Comparison of ENCODE assay signal across 27 mouse cellular contexts in the genomic region with DNA sequence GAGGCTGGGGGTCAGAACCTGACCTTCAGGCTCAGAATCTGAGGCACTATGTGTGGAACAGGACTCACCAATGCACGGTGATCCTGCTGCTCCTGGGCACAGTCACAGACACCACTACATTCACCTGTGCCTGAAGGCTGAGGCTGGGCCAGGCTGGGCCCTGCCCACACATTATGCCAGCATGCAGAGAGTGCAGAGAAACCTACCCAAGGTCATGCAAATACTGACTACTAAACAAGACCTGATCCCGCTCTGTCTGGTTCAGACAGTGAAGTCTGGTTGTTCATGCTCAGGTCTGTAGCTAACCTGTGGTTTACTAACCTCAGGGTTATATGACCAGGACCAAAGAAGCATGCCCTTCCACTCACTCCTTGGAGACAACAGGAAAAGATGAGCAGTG. TPM values are rescaled to one million over a fixed set of nuclear protein-coding genes. Genes with fewer than 3 reads are reported as not detected.
DNase-seq lines count a peak whose midpoint lies in the region; ATAC-seq and TF ChIP-seq lines count a peak whose summit lies in the region.
"Had no signal": no experiment of that assay in that cellular context is flagged by ENCODE, and none has a peak within 500 bp of the region (broad histone marks: within the 10 kb centered on the region; RNA-seq: fewer than 3 reads in every experiment).

No protein-coding gene starts in this region.

- WGBS in kidney, adult 2 months: 73% methylated on average over 2 of the region's 2 CpGs
- WGBS in kidney, embryonic 15.5 days: 73% methylated on average over 2 of the region's 2 CpGs
- 96% methylated on average over 2 of the region's 2 CpGs for WGBS in embryonic facial prominence, embryonic 14.5 days
- 80% methylated on average over 2 of the region's 2 CpGs for WGBS in intestine, embryonic 16.5 days
- WGBS in stomach, embryonic 16.5 days: 72% methylated on average over 2 of the region's 2 CpGs

- no peak overlapping the region for H3K4me3 ChIP-seq in kidney, adult 2 months (ENCODE audit: insufficient read depth, low read depth, low read length)
- no peak overlapping the region for H3K4me3 ChIP-seq in kidney, embryonic 15.5 days (replicated peaks)
- no peak overlapping the region for H3K4me3 ChIP-seq in embryonic facial prominence, embryonic 14.5 days (ENCODE audit: low read depth, low read length)
- H3K4me3 ChIP-seq in intestine, embryonic 16.5 days (ENCODE audit: low read length): no peak overlapping the region
- no peak overlapping the region for H3K4me3 ChIP-seq in stomach, embryonic 16.5 days (replicated peaks; ENCODE audit: low read length)
- H3K4me3 ChIP-seq: forebrain, embryonic 10.5 days; forebrain, embryonic 15.5 days; heart, embryonic 13.5 days; hindbrain, embryonic 15.5 days; limb, embryonic 13.5 days; megakaryocyte, embryonic 14.5 days had no signal

- no peak for ATAC-seq in kidney, embryonic 15.5 days (replicated peaks; ENCODE audit: low FRiP score)
- 0 out of 2 replicates have a peak, but pooled peaks have one; percentile 2 for ATAC-seq in embryonic facial prominence, embryonic 14.5 days (ENCODE audit: low read depth)
- peak; percentile 66 for ATAC-seq in intestine, embryonic 16.5 days
- 0 out of 2 replicates have a peak, but pooled peaks have one; percentile 21 for ATAC-seq in stomach, embryonic 16.5 days (ENCODE audit: insufficient read depth, low FRiP score)
- ATAC-seq: forebrain, embryonic 15.5 days; lung, postnatal 0 days had no signal

- H3K9me3 ChIP-seq in kidney, embryonic 15.5 days (replicated peaks): no peaks in the 10 kb centered on the region
- no peaks in the 10 kb centered on the region for H3K9me3 ChIP-seq in embryonic facial prominence, embryonic 14.5 days (ENCODE audit: control insufficient read depth, low read length)
- no peaks in the 10 kb centered on the region for H3K9me3 ChIP-seq in intestine, embryonic 16.5 days (ENCODE audit: control insufficient read depth, low read length)
- H3K9me3 ChIP-seq in stomach, embryonic 16.5 days (replicated peaks; ENCODE audit: control insufficient read depth, low read length): no peaks in the 10 kb centered on the region
- H3K9me3 ChIP-seq: forebrain, embryonic 10.5 days; forebrain, embryonic 15.5 days; heart, embryonic 13.5 days; hindbrain, embryonic 15.5 days; limb, embryonic 13.5 days; megakaryocyte, embryonic 14.5 days had no signal

- TF ChIP-seq CTCF in kidney, adult 2 months (conservative IDR thresholded peaks at IDR 0.05; ENCODE audit: insufficient read depth, insufficient read length, low read depth, low read length): no peak

- peaks cover 5% of the 10 kb centered on the region; the same call in 1 of the 2 replicates for H3K4me1 ChIP-seq in kidney, adult 2 months (ENCODE audit: control insufficient read depth, insufficient read depth, low read length)
- 0 out of 2 replicates have a peak, but pooled peaks cover 15% of the 10 kb centered on the region for H3K4me1 ChIP-seq in kidney, embryonic 15.5 days
- H3K4me1 ChIP-seq in embryonic facial prominence, embryonic 14.5 days (ENCODE audit: control insufficient read depth, insufficient read depth, low read length): no peaks in the 10 kb centered on the region; the same call in 1 of the 2 replicates
- no peaks in the 10 kb centered on the region; the same call in 1 of the 2 replicates for H3K4me1 ChIP-seq in intestine, embryonic 16.5 days (ENCODE audit: control insufficient read depth, insufficient read depth, low read length)
- H3K4me1 ChIP-seq in stomach, embryonic 16.5 days (ENCODE audit: control insufficient read depth, insufficient read depth, low read length): no peaks in the 10 kb centered on the region
- H3K4me1 ChIP-seq: forebrain, embryonic 15.5 days; hindbrain, embryonic 15.5 days had no signal

- no peak overlapping the region for H3K27ac ChIP-seq in kidney, adult 2 months (ENCODE audit: insufficient read depth, low read depth, low read length)
- H3K27ac ChIP-seq in kidney, embryonic 15.5 days: no peak overlapping the region
- H3K27ac ChIP-seq in embryonic facial prominence, embryonic 14.5 days (replicated peaks; ENCODE audit: low read depth, low read length): no peak overlapping the region
- no peak overlapping the region for H3K27ac ChIP-seq in intestine, embryonic 16.5 days (ENCODE audit: low read length)
- no peak overlapping the region for H3K27ac ChIP-seq in stomach, embryonic 16.5 days (ENCODE audit: low read length)
- H3K27ac ChIP-seq: forebrain, embryonic 10.5 days; forebrain, embryonic 15.5 days; heart, embryonic 13.5 days; hindbrain, embryonic 15.5 days; limb, embryonic 13.5 days had no signal

- H3K9ac ChIP-seq in kidney, embryonic 15.5 days: no peak overlapping the region
- no peak overlapping the region for H3K9ac ChIP-seq in embryonic facial prominence, embryonic 14.5 days (ENCODE audit: low read depth, low read length)
- H3K9ac ChIP-seq in intestine, embryonic 16.5 days (ENCODE audit: low read depth, low read length): no peak overlapping the region
- no peak overlapping the region for H3K9ac ChIP-seq in stomach, embryonic 16.5 days (ENCODE audit: low read length)
- H3K9ac ChIP-seq: forebrain, embryonic 15.5 days; heart, embryonic 13.5 days; hindbrain, embryonic 15.5 days; limb, embryonic 13.5 days had no signal

- H3K27me3 ChIP-seq in kidney, adult 2 months (replicated peaks; ENCODE audit: control insufficient read depth, insufficient read depth, low read length): no peaks in the 10 kb centered on the region
- H3K27me3 ChIP-seq in kidney, embryonic 15.5 days: no peaks in the 10 kb centered on the region
- no peaks in the 10 kb centered on the region for H3K27me3 ChIP-seq in embryonic facial prominence, embryonic 14.5 days (replicated peaks; ENCODE audit: control insufficient read depth, insufficient read depth, low read length)
- no peaks in the 10 kb centered on the region for H3K27me3 ChIP-seq in intestine, embryonic 16.5 days (replicated peaks; ENCODE audit: control insufficient read depth, insufficient read depth, low read length)
- H3K27me3 ChIP-seq in stomach, embryonic 16.5 days (ENCODE audit: control insufficient read depth, insufficient read depth, low read length): no peaks in the 10 kb centered on the region
- H3K27me3 ChIP-seq: forebrain, embryonic 15.5 days; heart, embryonic 13.5 days; hindbrain, embryonic 15.5 days; limb, embryonic 13.5 days; megakaryocyte, embryonic 14.5 days had no signal

- H3K36me3 ChIP-seq in kidney, adult 2 months (ENCODE audit: control insufficient read depth, insufficient read depth, low read length): 0 out of 2 replicates have a peak, but pooled peaks cover 1% of the 10 kb centered on the region
- peaks cover 29% of the 10 kb centered on the region for H3K36me3 ChIP-seq in kidney, embryonic 15.5 days
- H3K36me3 ChIP-seq in embryonic facial prominence, embryonic 14.5 days (ENCODE audit: control insufficient read depth, insufficient read depth, low read length): peaks cover 7% of the 10 kb centered on the region; the same call in 1 of the 2 replicates
- H3K36me3 ChIP-seq in intestine, embryonic 16.5 days (ENCODE audit: control insufficient read depth, insufficient read depth, low read length): peaks cover 10% of the 10 kb centered on the region; the same call in 1 of the 2 replicates
- H3K36me3 ChIP-seq in stomach, embryonic 16.5 days (ENCODE audit: control insufficient read depth, insufficient read depth, low read length): no peaks in the 10 kb centered on the region
- H3K36me3 ChIP-seq: forebrain, embryonic 15.5 days; hindbrain, embryonic 15.5 days had no signal

- no peak for TF ChIP-seq POLR2A in kidney, adult 2 months (IDR thresholded peaks at IDR 0.05; ENCODE audit: low read depth, low read length)

- no peak overlapping the region for H3K4me2 ChIP-seq in kidney, embryonic 15.5 days
- H3K4me2 ChIP-seq in embryonic facial prominence, embryonic 14.5 days (ENCODE audit: low read depth, low read length): no peak overlapping the region
- no peak overlapping the region for H3K4me2 ChIP-seq in intestine, embryonic 16.5 days (ENCODE audit: low read depth, low read length)
- H3K4me2 ChIP-seq in stomach, embryonic 16.5 days (ENCODE audit: low read depth, low read length): no peak overlapping the region
- H3K4me2 ChIP-seq: forebrain, embryonic 15.5 days; heart, embryonic 13.5 days; hindbrain, embryonic 15.5 days; limb, embryonic 13.5 days had no signal

- peak; percentile 16 for DNase-seq in kidney, adult 2 months
- DNase-seq in embryonic facial prominence, embryonic 14.5 days (ENCODE audit: low spot score): no peak
- DNase-seq in urinary bladder, adult 2 months (ENCODE audit: low spot score): no peak
- DNase-seq: adrenal gland, adult 2 months; B cell, adult 2 months; cerebellum, adult 8-10 months; cerebellum, postnatal 25 days; gastrocnemius, postnatal 36 days; heart, postnatal 10 days; kidney, postnatal 4 days; lung, adult 18-20 months; lung, postnatal 4 days; midbrain, embryonic 14.5 days; retina, postnatal 1 day; right cerebral cortex, postnatal 14 days; thymus, adult 18-20 months; thymus, postnatal 36 days had no signal

RNA-seq across cellular contexts. Expression of a gene that starts 19.8 kb away (rescaled TPM):
- 28.2 and 32.8 TPM in 2 replicates for polyA plus RNA-seq in kidney, adult 2 months (2012; rRNA removed)
- polyA plus RNA-seq in kidney, embryonic 15.5 days (2015; fragmentation: Nextera tagmentation; extraction: Ambion mirVana): 50.2 and 55.0 TPM in 2 replicates
- 80.1 and 87.9 TPM in 2 replicates for polyA plus RNA-seq in embryonic facial prominence, embryonic 14.5 days (2014; fragmentation: Nextera tagmentation; extraction: Ambion mirVana)
- polyA plus RNA-seq in intestine, embryonic 16.5 days (2015; fragmentation: Nextera tagmentation; extraction: Ambion mirVana): 74.8 and 74.9 TPM in 2 replicates
- polyA plus RNA-seq in stomach, embryonic 16.5 days (2015; fragmentation: Nextera tagmentation; extraction: Ambion mirVana): 108 and 110 TPM in 2 replicates
- polyA plus RNA-seq in urinary bladder, adult 2 months (2012; rRNA removed): 46.5 and 67.6 TPM in 2 replicates
